Comparison of ENCODE assay signal across 26 mouse cellular contexts in the genomic region with DNA sequence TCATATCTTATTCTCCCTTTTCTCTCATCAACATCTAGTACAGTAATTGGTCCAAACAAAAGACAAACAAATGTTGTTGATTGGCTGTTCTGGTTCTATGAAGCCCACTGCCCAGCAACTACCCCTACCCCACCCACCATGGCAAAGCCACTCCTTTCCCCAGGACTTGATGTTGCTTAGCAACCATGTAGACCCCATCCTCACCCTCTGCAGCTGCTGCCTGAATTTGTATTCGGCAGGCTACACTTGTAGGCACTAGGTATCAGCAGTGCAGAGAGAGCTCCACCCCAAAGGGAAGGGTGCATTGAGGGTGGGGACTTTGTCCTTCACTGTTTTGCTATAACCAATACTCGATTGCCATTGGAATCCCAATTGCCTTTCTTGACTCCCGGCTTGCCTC.
"Had no signal": no experiment of that assay in that cellular context is flagged by ENCODE, and none has a peak within 500 bp of the region (broad histone marks: within the 10 kb centered on the region; RNA-seq: fewer than 3 reads in every experiment).

No protein-coding gene starts in this region.

- ATAC-seq: hindbrain, embryonic 16.5 days; inflammation-experienced regulatory T-cells, adult 6 months; intestine, embryonic 15.5 days; intestine, postnatal 0 days had no signal

- DNase-seq: gastrocnemius, adult 2 months; gastrocnemius, postnatal 10 days; gastrocnemius, postnatal 25 days; heart, adult 18-20 months; heart, postnatal 10 days; heart, postnatal 4 days; kidney, adult 18-20 months; kidney, adult 8-10 months; kidney, postnatal 10 days; kidney, postnatal 25 days; kidney, postnatal 4 days; liver had no signal

- H3K4me2 ChIP-seq: heart, embryonic 12.5 days; hindbrain, embryonic 12.5 days; hindbrain, embryonic 14.5 days; intestine, embryonic 15.5 days; limb, embryonic 12.5 days; liver, embryonic 11.5 days had no signal

- H3K27me3 ChIP-seq: heart, embryonic 12.5 days; hindbrain, embryonic 12.5 days; limb, embryonic 12.5 days had no signal

- H3K27ac ChIP-seq: gastrocnemius, adult 2 months; heart, embryonic 10.5 days; hindbrain, embryonic 10.5 days; hindbrain, embryonic 12.5 days; hindbrain, embryonic 14.5 days; intestine, embryonic 15.5 days; layer of hippocampus, adult 2 months; left cerebral cortex, adult 2 months; limb, embryonic 10.5 days; limb, embryonic 12.5 days had no signal

- H3K9me3 ChIP-seq: heart, embryonic 10.5 days; heart, embryonic 12.5 days; hindbrain, embryonic 10.5 days; hindbrain, embryonic 12.5 days; intestine, embryonic 15.5 days; limb, embryonic 10.5 days; limb, embryonic 12.5 days had no signal

- H3K36me3 ChIP-seq: heart, embryonic 10.5 days; heart, embryonic 12.5 days; hindbrain, embryonic 10.5 days; hindbrain, embryonic 12.5 days; intestine, embryonic 15.5 days; limb, embryonic 10.5 days; limb, embryonic 12.5 days had no signal

- H3K4me3 ChIP-seq: gastrocnemius, adult 2 months; heart, embryonic 10.5 days; heart, embryonic 12.5 days; hindbrain, embryonic 10.5 days; hindbrain, embryonic 12.5 days; intestine, embryonic 15.5 days; layer of hippocampus, adult 2 months; left cerebral cortex, adult 2 months; limb, embryonic 10.5 days; limb, embryonic 12.5 days had no signal

- H3K4me1 ChIP-seq: heart, embryonic 10.5 days; heart, embryonic 12.5 days; intestine, embryonic 15.5 days; limb, embryonic 10.5 days; limb, embryonic 12.5 days had no signal

- H3K9ac ChIP-seq: heart, embryonic 12.5 days; hindbrain, embryonic 12.5 days; hindbrain, embryonic 14.5 days; intestine, embryonic 15.5 days; limb, embryonic 12.5 days had no signal
